Mouse (Mus musculus) midbrain, embryonic 10.5 days (tissue): ENCODE data around the gene Vstm4. TPM values are rescaled to one million over a fixed set of nuclear protein-coding genes. Genes with fewer than 3 reads are reported as not detected.

ENCODE experiments used
- DNase-seq: peaks from one replicate; pipeline ENCODE4 v3.0.0-alpha.2; 2017; ENCODE audit warnings: low spot score
- H3K27ac ChIP-seq: fragments of 300-500 bp; sonication (generic); replicated peaks from 2 replicates; pipeline ENCODE4 v1.5.1; 2016; ENCODE audit warnings: mild to moderate bottlenecking
- H3K27me3 ChIP-seq: fragments of 300-500 bp; sonication (generic); 2 replicates; pipeline ENCODE4 v1.6.1; 2016; ENCODE audit warnings: low read depth, mild to moderate bottlenecking; ENCODE audit not compliant: poor library complexity, severe bottlenecking
- H3K36me3 ChIP-seq: fragments of 300-500 bp; sonication (generic); 2 replicates; pipeline ENCODE4 v1.6.1; 2016; ENCODE audit warnings: mild to moderate bottlenecking, moderate library complexity
- H3K4me1 ChIP-seq: fragments of 300-500 bp; sonication (generic); 2 replicates; pipeline ENCODE4 v1.6.1; 2016
- H3K4me3 ChIP-seq: fragments of 300-500 bp; sonication (generic); 2 replicates; pipeline ENCODE4 v1.5.1; 2016; ENCODE audit warnings: mild to moderate bottlenecking, moderate library complexity
- H3K9me3 ChIP-seq: fragments of 300-500 bp; sonication (generic); replicated peaks from 2 replicates; pipeline ENCODE4 v1.6.1; 2016; ENCODE audit warnings: mild to moderate bottlenecking
- WGBS: fragments of 180-500 bp; shearing (Covaris S2); methylation state at CpG from one replicate; pipeline ENCODE4 v1.1.7; 2016; 5-methylcytosine and 5-hydroxymethylcytosine counted together
- polyA plus RNA-seq: library from polyadenylated mRNA; unstranded; fragments of >200 nt; fragmentation: Nextera tagmentation; extraction: Ambion mirVana; gene quantifications from 2 replicates; pipeline ENCODE4 v1.2.1, GENCODE M21; 2016

Vstm4 gene
- polyA plus RNA-seq, 1 experiment from 2014 or later: 2.7 TPM

DNA sequence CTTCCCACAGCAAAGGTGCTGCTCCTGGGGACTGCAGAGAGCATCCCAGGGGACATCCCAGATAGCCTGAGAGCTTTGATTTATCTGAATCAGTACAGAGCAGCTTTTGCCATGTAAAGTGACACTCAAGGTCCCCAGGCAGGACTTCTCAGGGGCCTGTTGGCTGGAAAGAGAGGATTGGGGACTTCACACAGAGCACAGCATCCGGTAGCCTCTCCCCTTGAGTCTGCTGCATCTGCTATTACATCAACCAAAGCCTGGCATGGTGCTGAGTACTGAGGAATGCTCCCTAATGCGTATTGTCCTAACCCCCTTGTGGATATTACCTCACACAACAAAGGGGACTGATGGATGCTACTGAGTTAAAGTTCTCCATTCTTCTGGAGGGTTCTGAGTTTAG is 5.1 kb downstream of the Vstm4 start:
- Histone ChIP-seq H3K36me3 (no peaks in the 10 kb centered on the region), H3K4me1 (peaks cover 22% of the 10 kb centered on the region), H3K9me3 (no peaks in the 10 kb centered on the region), H3K27ac (peak overlapping the region; percentile 55; the same call in 1 of the 2 replicates), H3K4me3 (no peak overlapping the region), H3K27me3 (peaks cover 23% of the 10 kb centered on the region)
- WGBS: 39% methylated on average over 2 of the region's 2 CpGs
- no peak for DNase-seq

DNA sequence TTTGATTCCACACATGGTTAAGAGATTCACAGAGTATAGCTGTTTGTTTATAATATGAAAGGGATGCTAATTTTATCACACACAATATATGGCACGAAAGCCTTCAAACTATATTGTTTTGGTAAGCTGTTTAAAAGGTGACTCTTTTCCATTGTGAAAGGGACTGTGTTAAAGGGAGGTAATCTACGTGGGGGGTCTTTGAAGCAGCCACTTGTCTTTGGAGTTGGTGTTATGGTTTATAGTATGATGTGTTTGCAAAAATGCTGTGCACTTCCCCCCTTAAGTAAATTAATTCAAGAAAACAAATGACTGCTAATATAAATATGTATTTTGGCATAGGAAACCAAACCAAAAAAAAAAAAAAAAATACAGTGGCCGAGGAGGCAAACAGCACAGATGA is 8.8 kb downstream of the Vstm4 start:
- H3K36me3 ChIP-seq: no peaks in the 10 kb centered on the region
- no peak overlapping the region for H3K27ac ChIP-seq
- peaks cover 10% of the 10 kb centered on the region for H3K4me1 ChIP-seq
- no peaks in the 10 kb centered on the region for H3K9me3 ChIP-seq
- H3K4me3 ChIP-seq: no peak overlapping the region
- DNase-seq: no peak
- H3K27me3 ChIP-seq: no peaks in the 10 kb centered on the region
- 87% methylated on average over 3 of the region's 3 CpGs for WGBS

- 77% methylated on average over 5 of the region's 5 CpGs for WGBS
- H3K27me3 ChIP-seq: no peaks in the 10 kb centered on the region
- H3K27ac ChIP-seq: no peak overlapping the region
- no peak for DNase-seq
- H3K36me3 ChIP-seq: no peaks in the 10 kb centered on the region
- no peak overlapping the region for H3K4me3 ChIP-seq
- no peaks in the 10 kb centered on the region for H3K4me1 ChIP-seq
- H3K9me3 ChIP-seq: no peaks in the 10 kb centered on the region
Measured at GRCm38 (mm10) chr14:32871963-32872362, 15.4 kb downstream of the Vstm4 start.

DNA sequence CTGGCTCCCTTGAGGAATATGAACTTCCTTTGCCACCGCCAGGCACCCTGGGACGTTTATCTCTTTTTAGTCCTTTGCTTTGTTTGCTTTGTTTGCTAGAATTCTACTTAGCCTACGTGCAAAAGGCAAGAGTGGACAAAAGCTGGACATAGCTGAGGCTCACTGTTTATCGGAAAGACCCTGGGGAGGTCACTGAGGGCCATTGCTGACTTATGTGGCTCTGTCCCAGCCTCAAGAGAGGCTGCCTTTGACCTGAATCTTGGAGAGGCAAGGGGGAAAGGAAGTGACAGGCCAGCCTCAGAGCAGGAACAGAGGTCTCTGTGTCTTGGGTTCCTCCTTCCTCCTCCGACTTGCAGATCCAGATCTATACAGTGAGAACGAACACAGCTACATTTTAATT is 21.0 kb downstream of the Vstm4 start:
- WGBS: 67% methylated on average over 6 of the region's 6 CpGs

GRCm38 (mm10) chr14:32880332-32880731 is 23.8 kb downstream of the Vstm4 start:
- Histone ChIP-seq H3K4me3 (no peak overlapping the region), H3K27ac (no peak overlapping the region), H3K36me3 (no peaks in the 10 kb centered on the region), H3K9me3 (no peaks in the 10 kb centered on the region), H3K27me3 (no peaks in the 10 kb centered on the region), H3K4me1 (no peaks in the 10 kb centered on the region; the same call in none of the 2 replicates)
- WGBS: 94% methylated on average over 5 of the region's 5 CpGs
- no peak for DNase-seq

More for the DNA sequence above, 21.0 kb downstream of the Vstm4 start:
- H3K27me3 ChIP-seq: no peaks in the 10 kb centered on the region
- no peaks in the 10 kb centered on the region for H3K36me3 ChIP-seq
- no peak overlapping the region for H3K27ac ChIP-seq
- no peaks in the 10 kb centered on the region for H3K9me3 ChIP-seq
- H3K4me1 ChIP-seq: no peaks in the 10 kb centered on the region; the same call in none of the 2 replicates
- no peak overlapping the region for H3K4me3 ChIP-seq
- DNase-seq: no peak

GRCm38 (mm10) chr14:32881693-32882092 is 25.1 kb downstream of the Vstm4 start:
- H3K36me3 ChIP-seq: no peaks in the 10 kb centered on the region
- no peak for DNase-seq
- no peaks in the 10 kb centered on the region; the same call in none of the 2 replicates for H3K4me1 ChIP-seq
- no peaks in the 10 kb centered on the region for H3K9me3 ChIP-seq
- no peaks in the 10 kb centered on the region for H3K27me3 ChIP-seq
- no peak overlapping the region for H3K27ac ChIP-seq
- no peak overlapping the region for H3K4me3 ChIP-seq
- WGBS: 92% methylated on average over 1 of the region's 1 CpGs

DNA sequence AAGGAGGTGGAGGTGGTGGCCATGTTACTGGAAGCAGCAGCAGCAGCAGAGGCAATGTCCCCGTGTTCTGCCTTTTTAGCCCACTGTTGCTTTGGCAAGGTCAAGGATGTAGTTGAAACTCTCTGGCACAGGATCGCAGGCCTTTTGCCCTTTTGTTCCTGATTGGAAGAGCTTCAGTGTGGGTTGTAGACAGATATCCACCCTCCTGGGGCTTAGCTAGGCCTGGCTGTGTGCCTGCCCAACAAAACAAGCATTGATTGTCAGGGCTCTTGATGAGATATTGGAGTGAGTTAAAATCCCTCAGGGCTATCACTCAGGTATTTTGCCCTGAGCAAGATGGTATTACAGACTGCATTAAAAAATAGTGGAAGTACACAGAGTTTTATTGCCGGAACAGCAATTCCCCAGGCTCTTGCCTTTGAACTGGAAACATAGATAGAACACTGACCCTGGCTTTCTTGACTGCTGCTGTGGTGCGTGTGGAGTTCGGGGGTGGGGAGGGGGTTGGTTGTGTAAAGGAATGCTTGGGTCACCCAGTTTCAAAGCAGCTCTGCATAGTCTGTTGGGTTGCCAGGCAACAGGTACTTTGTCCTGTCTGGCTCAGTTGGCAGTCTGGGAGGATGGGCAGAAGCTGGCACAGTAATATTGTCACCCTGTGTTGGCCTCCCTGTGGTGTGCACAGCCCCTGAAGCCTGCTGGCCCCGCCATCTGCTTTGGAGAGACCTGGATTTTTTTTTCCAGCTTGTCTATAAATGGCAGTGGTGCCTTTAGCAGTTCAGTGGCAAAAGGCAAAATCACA is 32.5 kb downstream of the Vstm4 start:
- Histone ChIP-seq H3K27me3 (no peaks in the 10 kb centered on the region), H3K36me3 (no peaks in the 10 kb centered on the region), H3K27ac (peak overlapping the region; percentile 76), H3K4me3 (no peak overlapping the region), H3K9me3 (no peaks in the 10 kb centered on the region), H3K4me1 (peaks cover 28% of the 10 kb centered on the region)
- DNase-seq: peak; percentile 64
- WGBS: 26% methylated on average over 6 of the region's 6 CpGs

DNA sequence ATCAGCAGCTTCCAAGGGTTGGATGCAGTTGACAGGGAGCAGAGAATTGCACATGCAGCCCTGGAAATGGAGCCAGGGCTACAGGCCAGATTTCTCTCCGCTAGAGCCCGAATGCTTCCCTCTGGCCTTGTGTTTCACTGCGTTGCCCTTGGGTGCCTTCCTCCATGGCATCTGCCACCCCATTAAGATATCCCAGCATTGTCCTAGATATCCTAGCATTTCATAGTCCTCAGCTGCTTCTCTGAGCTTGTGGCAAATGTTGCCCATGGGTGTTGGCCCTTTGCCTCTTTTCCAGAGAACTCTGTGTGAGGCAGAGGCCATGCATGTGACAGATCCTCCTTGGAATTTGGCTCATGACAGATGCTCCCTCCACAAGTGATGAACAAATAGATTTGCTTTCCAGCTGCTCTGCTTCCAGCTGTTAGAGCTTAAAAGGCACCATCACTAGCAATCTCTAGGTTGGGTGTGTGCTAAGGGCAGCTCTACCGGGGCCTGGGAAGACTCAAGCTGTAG is 37.8 kb downstream of the Vstm4 start:
- DNase-seq: no peak
- 86% methylated on average over 4 of the region's 4 CpGs for whole genome bisulfite sequencing
- Histone ChIP-seq H3K27ac (peak overlapping the region; percentile 5; the same call in 1 of the 2 replicates), H3K36me3 (no peaks in the 10 kb centered on the region), H3K4me1 (peaks cover 12% of the 10 kb centered on the region), H3K27me3 (no peaks in the 10 kb centered on the region), H3K9me3 (no peaks in the 10 kb centered on the region), H3K4me3 (no peak overlapping the region)

DNA sequence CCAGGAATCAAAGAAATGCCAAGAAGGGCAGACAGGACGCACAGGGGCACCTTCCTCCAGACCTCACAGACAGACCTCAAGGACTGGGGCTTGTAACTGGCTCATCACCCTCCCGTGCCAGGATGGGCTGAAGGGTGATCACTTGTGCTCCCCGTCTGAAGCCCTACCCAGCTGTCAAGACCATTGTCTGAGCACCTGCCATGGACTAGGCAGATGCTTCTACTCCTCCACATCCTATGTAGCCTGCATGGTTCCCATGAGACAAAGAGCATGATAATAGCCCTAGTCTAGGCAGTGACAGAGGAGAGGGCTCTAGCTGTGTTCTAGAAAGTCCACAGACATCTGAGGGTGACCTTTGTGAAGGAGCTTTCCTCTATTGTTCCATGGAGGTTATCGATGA is 38.3 kb downstream of the Vstm4 start:
- Histone ChIP-seq H3K4me1 (peaks cover 7% of the 10 kb centered on the region), H3K27ac (no peak overlapping the region), H3K4me3 (no peak overlapping the region), H3K27me3 (no peaks in the 10 kb centered on the region), H3K9me3 (no peaks in the 10 kb centered on the region), H3K36me3 (no peaks in the 10 kb centered on the region)
- WGBS: 90% methylated on average over 4 of the region's 4 CpGs
- no peak for DNase-seq

DNA sequence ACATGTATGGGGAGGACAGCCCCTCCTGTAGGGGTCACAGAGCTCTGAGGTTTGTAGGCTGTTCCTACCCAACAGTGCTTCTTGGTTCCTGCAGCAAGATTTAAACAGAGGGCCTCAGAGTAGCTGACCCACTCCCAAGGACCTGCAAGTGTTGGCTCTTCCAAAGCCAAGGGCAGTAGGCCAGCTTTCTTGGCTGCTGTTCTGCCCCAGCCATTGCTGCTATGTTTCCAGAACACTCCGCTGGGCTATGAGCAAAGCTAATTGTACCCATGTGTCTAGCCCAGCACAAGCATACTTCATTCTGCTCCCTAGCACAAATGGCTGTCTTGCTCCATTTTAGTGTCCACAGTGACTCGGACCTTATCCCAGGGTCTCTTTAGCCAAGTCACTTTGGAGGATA is 40.3 kb downstream of the Vstm4 start:
- Histone ChIP-seq H3K27me3 (no peaks in the 10 kb centered on the region), H3K9me3 (no peaks in the 10 kb centered on the region), H3K27ac (no peak overlapping the region), H3K4me1 (no peaks in the 10 kb centered on the region), H3K4me3 (no peak overlapping the region), H3K36me3 (no peaks in the 10 kb centered on the region)
- 91% methylated on average over 2 of the region's 2 CpGs for WGBS
- no peak for DNase-seq

GRCm38 (mm10) chr14:32903203-32903602 is 46.6 kb downstream of the Vstm4 start:
- 85% methylated on average over 3 of the region's 3 CpGs for WGBS
- no peaks in the 10 kb centered on the region for H3K36me3 ChIP-seq
- no peak overlapping the region for H3K4me3 ChIP-seq
- no peak overlapping the region for H3K27ac ChIP-seq
- no peaks in the 10 kb centered on the region for H3K27me3 ChIP-seq
- H3K4me1 ChIP-seq: no peaks in the 10 kb centered on the region
- H3K9me3 ChIP-seq: no peaks in the 10 kb centered on the region
- no peak for DNase-seq

DNA sequence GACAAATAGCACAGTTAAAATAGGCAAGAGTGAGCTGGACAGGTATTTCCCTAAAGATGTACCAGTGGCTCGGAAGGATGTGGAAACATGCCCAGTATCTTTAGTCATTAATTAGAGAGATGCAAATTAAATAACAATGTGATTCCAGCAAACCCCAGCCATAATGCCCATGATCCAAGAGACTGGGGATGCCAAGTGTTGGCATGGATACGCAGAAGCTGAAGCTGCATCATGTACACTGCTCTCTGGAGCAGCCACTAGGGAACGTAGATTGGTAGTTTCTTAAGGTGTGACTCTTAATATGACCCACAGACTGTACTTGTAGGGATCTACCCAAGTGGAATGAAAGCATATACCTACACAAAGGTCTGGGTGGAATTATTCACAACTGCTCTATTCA is 50.0 kb downstream of the Vstm4 start:
- no peaks in the 10 kb centered on the region for H3K36me3 ChIP-seq
- H3K27ac ChIP-seq: no peak overlapping the region
- H3K9me3 ChIP-seq: no peaks in the 10 kb centered on the region
- no peak for DNase-seq
- no peaks in the 10 kb centered on the region for H3K27me3 ChIP-seq
- no peaks in the 10 kb centered on the region for H3K4me1 ChIP-seq
- no peak overlapping the region for H3K4me3 ChIP-seq
- WGBS: 93% methylated on average over 3 of the region's 3 CpGs

DNA sequence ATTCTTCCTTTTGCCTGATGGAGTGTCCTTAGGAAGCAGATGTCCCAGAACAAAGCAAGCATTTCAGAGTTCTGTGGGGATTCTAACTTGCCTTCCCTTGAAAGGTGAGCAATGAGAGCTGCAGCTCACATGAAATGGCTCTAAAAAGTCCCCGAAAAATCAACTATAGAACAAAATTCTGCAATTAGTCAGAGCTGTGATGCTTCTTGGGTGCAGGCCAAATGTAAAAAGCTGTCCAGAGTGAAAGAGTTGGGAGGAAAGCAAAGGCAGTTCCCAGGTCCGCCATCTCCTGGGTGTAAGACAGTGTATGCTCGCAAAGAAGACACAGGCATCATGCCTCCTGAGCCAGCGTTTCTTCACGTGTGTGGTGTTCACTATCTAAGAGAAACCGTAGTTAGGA is 52.6 kb downstream of the Vstm4 start:
- Histone ChIP-seq H3K9me3 (no peaks in the 10 kb centered on the region), H3K27ac (no peak overlapping the region), H3K36me3 (no peaks in the 10 kb centered on the region), H3K4me1 (no peaks in the 10 kb centered on the region), H3K27me3 (no peaks in the 10 kb centered on the region), H3K4me3 (no peak overlapping the region)
- 96% methylated on average over 6 of the region's 6 CpGs for WGBS
- no peak for DNase-seq
